Mouse (Mus musculus) heart, adult 2 months (tissue): ENCODE results near the gene Stk11.

Source experiments
- CTCF ChIP-seq: fragments of 200-600 bp; IDR thresholded peaks from 2 replicates; pipeline ENCODE4 v1.8.1; 2022; ENCODE audit warnings: antibody characterized with exemption, mild to moderate bottlenecking, moderate library complexity
- POLR2A ChIP-seq: fragments of 200-500 bp; IDR thresholded peaks from 2 replicates; pipeline ENCODE4 v1.6.1; 2011; ENCODE audit warnings: mild to moderate bottlenecking, low read depth, low read length, control low read depth; ENCODE audit not compliant: insufficient read depth

DNA sequence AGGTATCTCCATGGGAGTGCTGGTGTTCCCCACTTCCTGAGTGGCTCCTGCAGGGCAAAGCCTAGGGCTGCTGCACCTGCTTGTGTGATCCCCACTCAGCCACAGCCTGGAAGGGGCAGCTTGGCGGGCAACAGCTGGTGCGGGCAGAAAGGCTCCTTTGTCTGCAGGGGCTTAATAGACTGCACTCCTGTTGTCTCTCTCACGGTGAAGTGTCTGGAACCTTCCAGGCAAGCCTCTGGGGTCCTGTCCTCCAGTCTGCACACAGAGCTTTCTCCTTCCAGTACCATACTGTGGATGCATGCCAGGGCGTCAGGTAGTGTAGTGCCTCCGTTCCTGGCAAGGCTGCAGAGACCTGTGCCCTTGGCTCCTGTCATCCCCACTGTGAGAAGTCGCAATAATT is 2.9 kb downstream of the Stk11 start:
- no peak for TF ChIP-seq POLR2A
- no peak for TF ChIP-seq CTCF
